Mouse (Mus musculus): ENCODE results near the gene Rptor.
A peak's percentile ranks its signal among the peaks of the same experiment; 100 is the strongest.

GRCm38 (mm10) chr11:119627243-119627642 is 24.5 kb downstream of the Rptor start:
- peak; percentile 41; the same call in 1 of the 2 replicates for TF ChIP-seq CTCF (IDR thresholded peaks at IDR 0.05; ENCODE audit: low read depth, low read length)
- TF ChIP-seq POLR2A (IDR thresholded peaks at IDR 0.05; ENCODE audit: extremely low read depth, insufficient read depth, low read length): no peak

Measured in liver, adult 2 months (tissue).